Mouse (Mus musculus): Measurements from ENCODE around the gene Lrriq3. TPM values are rescaled to one million over a fixed set of nuclear protein-coding genes. Genes with fewer than 3 reads are reported as not detected.
A peak's percentile ranks its signal among the peaks of the same experiment; 100 is the strongest.

Lrriq3 gene
- not detected in 2 replicates for polyA plus RNA-seq (2012; ENCODE audit: insufficient read depth, insufficient read length, low replicate concordance, missing spikeins)

- under 1% methylated on average over 47 of the region's 47 CpGs for WGBS
- Histone ChIP-seq H3K27ac (ENCODE audit: insufficient read depth, low read depth, low read length) (peak within 1 kb of the TSS; percentile 98), H3K4me1 (ENCODE audit: control insufficient read depth, insufficient read depth, low read length) (peaks cover 3% of the 10 kb centered on the region; the same call in 1 of the 2 replicates), H3K4me3 (ENCODE audit: insufficient read depth, low read depth, low read length) (peak within 1 kb of the TSS; percentile 93)
- TF ChIP-seq CTCF (IDR thresholded peaks at IDR 0.05; ENCODE audit: insufficient read depth, low read depth, low read length) (no peak), POLR2A (IDR thresholded peaks at IDR 0.05; ENCODE audit: insufficient read depth, low read depth, low read length) (peak; percentile 64; the same call in 1 of the 2 replicates)
Observed at GRCm38 (mm10) chr3:155093116-155093956, at the start of gene Lrriq3, which contains the start of gene Fpgt. TSS of gene Lrriq3 (plus strand) at chr3:155093434. TSS of gene Fpgt (minus strand) at chr3:155093403.

DNA sequence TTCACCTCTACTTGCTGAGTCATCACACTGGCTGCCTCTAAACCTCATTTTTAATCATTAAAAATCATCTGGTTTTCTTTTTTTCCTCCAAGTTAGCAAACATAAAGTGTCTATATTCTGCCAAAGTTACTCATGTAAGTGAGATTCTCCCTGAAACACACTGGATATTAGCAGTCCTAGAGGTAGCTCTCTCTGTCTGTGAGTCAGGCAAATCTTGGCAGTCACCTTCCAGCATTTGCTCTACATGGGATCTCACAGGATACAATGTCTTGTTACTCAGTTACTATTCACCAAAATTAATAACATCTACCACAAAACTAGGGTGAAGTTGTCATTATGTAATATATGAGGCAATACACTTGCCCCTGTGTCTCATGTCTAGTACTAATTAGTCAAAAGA lies 41.2 kb upstream of the Lrriq3 start:
- no peak overlapping the region for H3K27ac ChIP-seq (ENCODE audit: insufficient read depth, low read depth, low read length)
- no peaks in the 10 kb centered on the region for H3K4me1 ChIP-seq (ENCODE audit: control insufficient read depth, insufficient read depth, low read length)
- H3K4me3 ChIP-seq (ENCODE audit: insufficient read depth, low read depth, low read length) = no peak overlapping the region
- no peak for TF ChIP-seq CTCF (IDR thresholded peaks at IDR 0.05; ENCODE audit: insufficient read depth, low read depth, low read length)
- TF ChIP-seq POLR2A (IDR thresholded peaks at IDR 0.05; ENCODE audit: insufficient read depth, low read depth, low read length) = no peak

DNA sequence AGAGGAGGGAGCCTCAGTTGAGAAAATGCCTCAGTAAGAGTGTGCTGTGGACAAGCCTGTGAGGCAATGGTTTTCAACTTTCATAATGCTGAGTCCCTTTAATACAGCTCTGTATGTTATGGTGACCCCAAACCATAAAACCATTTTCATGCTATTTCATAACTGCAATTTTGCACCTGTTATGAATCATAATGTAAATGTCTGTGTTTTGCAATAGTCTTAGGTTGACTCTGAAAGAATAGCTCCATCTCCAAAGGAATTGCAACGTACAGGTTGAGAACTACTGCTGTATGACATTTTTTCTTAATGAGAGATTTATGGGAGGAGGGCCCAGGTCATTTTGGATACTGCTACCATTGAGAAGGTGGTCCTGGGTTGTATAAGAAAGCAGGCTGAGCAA lies 40.0 kb upstream of the Lrriq3 start:
- no peak for TF ChIP-seq CTCF (IDR thresholded peaks at IDR 0.05; ENCODE audit: insufficient read depth, low read depth, low read length)
- no peak for TF ChIP-seq POLR2A (IDR thresholded peaks at IDR 0.05; ENCODE audit: insufficient read depth, low read depth, low read length)
- H3K4me3 ChIP-seq (ENCODE audit: insufficient read depth, low read depth, low read length) = no peak overlapping the region
- H3K4me1 ChIP-seq (ENCODE audit: control insufficient read depth, insufficient read depth, low read length) = no peaks in the 10 kb centered on the region
- WGBS = 63% methylated on average over 1 of the region's 1 CpGs
- H3K27ac ChIP-seq (ENCODE audit: insufficient read depth, low read depth, low read length) = no peak overlapping the region

- TF ChIP-seq CTCF (IDR thresholded peaks at IDR 0.05; ENCODE audit: insufficient read depth, low read depth, low read length) = no peak
- no peak for TF ChIP-seq POLR2A (IDR thresholded peaks at IDR 0.05; ENCODE audit: insufficient read depth, low read depth, low read length)
- Histone ChIP-seq H3K4me3 (ENCODE audit: insufficient read depth, low read depth, low read length) (no peak within 1 kb of the TSS), H3K27ac (ENCODE audit: insufficient read depth, low read depth, low read length) (no peak within 1 kb of the TSS), H3K4me1 (ENCODE audit: control insufficient read depth, insufficient read depth, low read length) (no peaks in the 10 kb centered on the region)
- 79% methylated on average over 6 of the region's 6 CpGs for WGBS
Observed at GRCm38 (mm10) chr3:155055231-155055916, 37.9 kb upstream of the Lrriq3 start, which contains the start of gene Tnni3k. TSS of gene Tnni3k (minus strand) at chr3:155055407.

DNA sequence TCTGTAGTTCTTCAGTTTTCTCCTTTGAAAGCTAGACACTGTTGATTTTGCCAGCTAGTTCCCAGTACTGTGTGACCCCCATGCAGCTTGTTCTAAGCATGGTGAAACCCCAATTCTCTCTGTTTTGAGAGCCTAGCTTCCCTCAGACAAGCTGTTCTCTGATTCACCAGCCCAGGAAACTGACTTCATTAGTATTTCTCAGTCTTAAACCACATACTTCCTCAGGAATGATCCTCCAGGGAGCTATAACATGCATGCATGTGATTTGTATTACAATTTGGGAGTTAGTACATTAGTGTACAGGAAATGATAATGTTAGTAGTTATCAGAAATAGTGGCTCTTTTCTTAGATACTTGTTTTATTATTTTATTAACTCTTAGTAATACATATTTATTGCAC lies 36.6 kb upstream of the Lrriq3 start:
- H3K4me3 ChIP-seq (ENCODE audit: insufficient read depth, low read depth, low read length) = no peak overlapping the region
- H3K27ac ChIP-seq (ENCODE audit: insufficient read depth, low read depth, low read length) = no peak overlapping the region
- no peak for TF ChIP-seq CTCF (IDR thresholded peaks at IDR 0.05; ENCODE audit: insufficient read depth, low read depth, low read length)
- TF ChIP-seq POLR2A (IDR thresholded peaks at IDR 0.05; ENCODE audit: insufficient read depth, low read depth, low read length) = no peak
- no peaks in the 10 kb centered on the region for H3K4me1 ChIP-seq (ENCODE audit: control insufficient read depth, insufficient read depth, low read length)

GRCm38 (mm10) chr3:155057566-155057965 lies 35.7 kb upstream of the Lrriq3 start:
- H3K4me3 ChIP-seq (ENCODE audit: insufficient read depth, low read depth, low read length) = no peak overlapping the region
- no peak for TF ChIP-seq POLR2A (IDR thresholded peaks at IDR 0.05; ENCODE audit: insufficient read depth, low read depth, low read length)
- no peak for TF ChIP-seq CTCF (IDR thresholded peaks at IDR 0.05; ENCODE audit: insufficient read depth, low read depth, low read length)
- H3K4me1 ChIP-seq (ENCODE audit: control insufficient read depth, insufficient read depth, low read length) = no peaks in the 10 kb centered on the region
- H3K27ac ChIP-seq (ENCODE audit: insufficient read depth, low read depth, low read length) = no peak overlapping the region

DNA sequence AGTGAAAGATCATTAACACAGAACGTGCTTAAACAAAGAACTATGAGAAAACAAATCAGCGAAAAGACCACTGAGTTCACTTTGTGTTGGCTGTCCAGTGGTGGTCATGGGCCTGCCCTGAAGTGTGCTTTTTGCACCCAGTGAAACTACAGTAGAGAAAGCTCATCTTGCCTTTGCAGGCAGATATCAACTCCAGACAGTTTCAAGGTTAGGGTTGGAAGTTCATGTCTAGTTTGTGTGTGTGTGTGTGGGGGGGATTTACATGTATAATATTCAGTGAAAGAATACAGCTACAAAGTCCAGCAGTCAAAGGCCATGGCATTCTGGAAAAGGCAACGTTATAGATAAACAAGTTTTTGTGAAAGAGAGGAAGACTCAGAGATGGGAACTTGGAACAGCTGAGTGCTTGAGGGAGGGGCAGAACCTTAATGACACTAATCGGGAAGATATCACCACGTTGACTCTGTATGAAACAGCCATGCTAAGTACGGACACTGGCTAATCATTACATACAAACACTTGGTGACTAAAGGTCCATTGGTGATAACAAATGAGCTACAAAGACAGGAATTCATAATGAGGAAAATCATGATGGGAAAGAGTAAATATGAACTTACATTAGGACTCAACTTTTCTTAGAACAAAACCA lies 34.3 kb upstream of the Lrriq3 start:
- no peaks in the 10 kb centered on the region for H3K4me1 ChIP-seq (ENCODE audit: control insufficient read depth, insufficient read depth, low read length)
- WGBS = 84% methylated on average over 6 of the region's 6 CpGs
- H3K27ac ChIP-seq (ENCODE audit: insufficient read depth, low read depth, low read length) = no peak overlapping the region
- no peak overlapping the region for H3K4me3 ChIP-seq (ENCODE audit: insufficient read depth, low read depth, low read length)
- no peak for TF ChIP-seq CTCF (IDR thresholded peaks at IDR 0.05; ENCODE audit: insufficient read depth, low read depth, low read length)
- no peak for TF ChIP-seq POLR2A (IDR thresholded peaks at IDR 0.05; ENCODE audit: insufficient read depth, low read depth, low read length)

- H3K4me1 ChIP-seq (ENCODE audit: control insufficient read depth, insufficient read depth, low read length) = no peaks in the 10 kb centered on the region
- no peak for TF ChIP-seq POLR2A (IDR thresholded peaks at IDR 0.05; ENCODE audit: insufficient read depth, low read depth, low read length)
- no peak for TF ChIP-seq CTCF (IDR thresholded peaks at IDR 0.05; ENCODE audit: insufficient read depth, low read depth, low read length)
- H3K4me3 ChIP-seq (ENCODE audit: insufficient read depth, low read depth, low read length) = no peak overlapping the region
- H3K27ac ChIP-seq (ENCODE audit: insufficient read depth, low read depth, low read length) = no peak overlapping the region
Observed at GRCm38 (mm10) chr3:155059449-155059822, 33.8 kb upstream of the Lrriq3 start.

GRCm38 (mm10) chr3:155077908-155078307 lies 15.3 kb upstream of the Lrriq3 start:
- 74% methylated on average over 4 of the region's 4 CpGs for WGBS
- no peak overlapping the region for H3K4me3 ChIP-seq (ENCODE audit: insufficient read depth, low read depth, low read length)
- H3K27ac ChIP-seq (ENCODE audit: insufficient read depth, low read depth, low read length) = no peak overlapping the region
- no peaks in the 10 kb centered on the region for H3K4me1 ChIP-seq (ENCODE audit: control insufficient read depth, insufficient read depth, low read length)
- no peak for TF ChIP-seq POLR2A (IDR thresholded peaks at IDR 0.05; ENCODE audit: insufficient read depth, low read depth, low read length)
- TF ChIP-seq CTCF (IDR thresholded peaks at IDR 0.05; ENCODE audit: insufficient read depth, low read depth, low read length) = no peak

All from olfactory bulb, adult 2 months (tissue).